Mouse (Mus musculus) midbrain, embryonic 12.5 days (tissue): ENCODE measurements around the gene Slco2a1. TPM values are rescaled to one million over a fixed set of nuclear protein-coding genes. Genes with fewer than 3 reads are reported as not detected.

Experiments used
- ATAC-seq: fragments of 200-750 bp; cut with Nextera tagmentation; 2 replicates; pipeline ENCODE4 v1.8.0; 2017; ENCODE audit warnings: low read depth, moderate TSS enrichment, moderate library complexity; ENCODE audit not compliant: low FRiP score
- H3K27ac ChIP-seq: fragments of 300-500 bp; sonication (generic); replicated peaks from 2 replicates; pipeline ENCODE4 v1.5.1; 2016; ENCODE audit warnings: mild to moderate bottlenecking
- H3K27me3 ChIP-seq: fragments of 300-500 bp; sonication (generic); 2 replicates; pipeline ENCODE4 v1.6.1; 2016; ENCODE audit warnings: mild to moderate bottlenecking
- H3K36me3 ChIP-seq: fragments of 300-500 bp; sonication (generic); 2 replicates; pipeline ENCODE4 v1.6.1; 2016
- H3K4me1 ChIP-seq: fragments of 300-500 bp; sonication (generic); 2 replicates; pipeline ENCODE4 v1.6.1; 2016
- H3K4me2 ChIP-seq: fragments of 300-500 bp; sonication (generic); replicated peaks from 2 replicates; pipeline ENCODE4 v1.6.1; 2016; ENCODE audit warnings: mild to moderate bottlenecking, moderate library complexity
- H3K4me3 ChIP-seq: fragments of 300-500 bp; sonication (generic); 2 replicates; pipeline ENCODE4 v1.5.1; 2016; ENCODE audit warnings: mild to moderate bottlenecking
- H3K9ac ChIP-seq: fragments of 300-500 bp; sonication (generic); replicated peaks from 2 replicates; pipeline ENCODE4 v1.6.1; 2016; ENCODE audit warnings: mild to moderate bottlenecking, moderate library complexity
- H3K9me3 ChIP-seq: fragments of 300-500 bp; sonication (generic); 2 replicates; pipeline ENCODE4 v1.6.1; 2016; ENCODE audit warnings: mild to moderate bottlenecking
- WGBS: fragments of 180-500 bp; shearing (Covaris S2); methylation state at CpG from one replicate; pipeline ENCODE4 v1.1.7; 2016; 5-methylcytosine and 5-hydroxymethylcytosine counted together
- polyA plus RNA-seq: library from polyadenylated mRNA; unstranded; fragments of >200 nt; fragmentation: Nextera tagmentation; extraction: Ambion mirVana; gene quantifications from 2 replicates; pipeline ENCODE4 v1.2.1, GENCODE M21; 2016

Slco2a1 gene
- polyA plus RNA-seq, 1 experiment from 2014 or later, result 0.79 TPM

DNA sequence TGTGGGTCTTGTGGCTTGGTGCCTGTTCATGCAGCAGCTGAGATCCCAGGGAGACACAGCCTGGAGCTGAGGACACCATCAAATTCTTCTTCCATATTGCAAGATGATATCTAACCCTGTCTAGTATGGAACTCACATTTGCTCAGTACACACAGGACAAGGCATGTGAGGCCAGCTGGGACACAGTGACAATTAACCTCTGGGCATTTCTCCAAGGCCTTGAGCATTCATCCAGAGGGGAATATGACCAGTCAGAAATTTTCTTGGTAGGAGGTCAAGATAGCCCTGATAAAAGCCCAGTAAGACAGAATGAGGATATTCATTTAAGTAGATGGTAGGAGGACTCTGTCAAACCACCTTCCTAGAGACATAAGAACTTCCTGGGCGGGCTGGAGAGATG lies 56.9 kb downstream of the Slco2a1 start:
- no peak overlapping the region for H3K27ac ChIP-seq
- H3K36me3 ChIP-seq, result no peaks in the 10 kb centered on the region
- no peak overlapping the region for H3K9ac ChIP-seq
- no peaks in the 10 kb centered on the region for H3K9me3 ChIP-seq
- ATAC-seq, result no peak
- no peaks in the 10 kb centered on the region for H3K27me3 ChIP-seq
- H3K4me2 ChIP-seq, result no peak overlapping the region
- H3K4me3 ChIP-seq, result no peak overlapping the region
- no peaks in the 10 kb centered on the region for H3K4me1 ChIP-seq
- WGBS, result 63% methylated on average over 1 of the region's 1 CpGs

DNA sequence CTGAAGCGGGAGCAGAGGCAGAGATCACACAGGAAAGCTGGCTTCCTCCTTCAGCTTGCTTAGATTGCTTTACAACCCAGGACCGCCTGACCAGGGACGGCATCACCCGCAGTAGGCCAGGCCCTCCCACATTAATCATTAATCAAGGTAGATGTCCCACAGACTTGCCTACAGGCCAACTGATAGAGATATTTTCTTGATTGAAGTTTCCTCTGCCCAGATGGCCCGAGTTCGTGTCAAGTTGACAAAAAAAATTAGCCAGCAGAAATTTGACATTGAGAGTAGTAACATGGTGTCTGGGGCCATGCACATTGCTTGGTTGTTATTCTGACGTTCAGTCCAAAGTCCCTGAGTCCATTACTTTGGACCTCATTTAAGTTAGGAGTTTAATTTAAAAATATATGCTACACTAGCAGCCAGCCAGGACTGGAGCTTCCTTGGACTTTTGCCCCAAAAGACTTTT lies 60.6 kb downstream of the Slco2a1 start:
- Histone ChIP-seq H3K27me3 (no peaks in the 10 kb centered on the region), H3K4me2 (no peak overlapping the region), H3K9me3 (no peaks in the 10 kb centered on the region), H3K4me3 (no peak overlapping the region), H3K36me3 (no peaks in the 10 kb centered on the region), H3K4me1 (no peaks in the 10 kb centered on the region), H3K27ac (no peak overlapping the region), H3K9ac (no peak overlapping the region)
- 91% methylated on average over 7 of the region's 7 CpGs for WGBS
- ATAC-seq, result no peak

DNA sequence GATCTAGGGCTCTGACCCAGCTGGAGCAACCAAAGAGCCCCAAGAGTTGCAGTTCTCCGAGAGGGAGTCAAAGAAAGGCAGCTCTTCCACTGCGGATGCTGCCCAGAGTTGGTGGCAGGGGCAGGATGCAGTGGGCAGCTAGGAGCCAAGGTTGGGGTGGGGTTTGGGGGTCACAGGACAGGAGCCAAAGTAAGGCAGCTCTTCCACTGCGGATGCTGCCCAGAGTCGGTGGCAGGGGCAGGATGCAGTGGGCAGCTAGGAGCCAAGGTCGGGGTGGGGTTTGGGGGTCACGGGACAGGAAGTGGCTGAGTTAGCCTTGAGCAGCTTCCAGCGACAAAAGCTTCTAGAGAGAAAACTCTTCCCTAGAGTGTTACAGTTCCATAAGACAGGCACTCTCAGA lies 65.3 kb downstream of the Slco2a1 start:
- Histone ChIP-seq H3K9ac (no peak overlapping the region), H3K4me3 (no peak overlapping the region), H3K4me2 (no peak overlapping the region), H3K27me3 (no peaks in the 10 kb centered on the region), H3K27ac (no peak overlapping the region), H3K4me1 (peaks cover 4% of the 10 kb centered on the region; the same call in 1 of the 2 replicates), H3K36me3 (no peaks in the 10 kb centered on the region), H3K9me3 (no peaks in the 10 kb centered on the region)
- ATAC-seq, result no peak
- 83% methylated on average over 7 of the region's 7 CpGs for WGBS

DNA sequence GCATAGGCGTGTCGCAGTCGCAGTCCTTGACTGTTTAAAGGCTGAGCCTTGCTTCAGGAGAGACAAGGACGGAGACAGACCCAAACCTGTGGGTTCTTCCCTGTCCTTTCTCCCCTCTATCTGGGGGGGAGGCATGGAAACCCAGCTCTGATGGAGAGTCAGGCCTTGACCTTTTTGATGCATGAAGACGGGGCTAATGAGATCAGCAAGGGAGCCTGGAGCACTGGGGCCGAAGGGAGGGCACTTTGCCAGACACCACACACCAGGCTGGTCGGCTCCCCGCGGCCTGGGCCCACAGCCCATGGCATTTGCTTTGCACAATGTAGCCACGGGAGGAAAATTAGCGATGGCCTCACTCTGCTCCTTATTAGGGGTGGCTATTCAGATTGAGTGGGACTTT lies 66.5 kb downstream of the Slco2a1 start:
- Histone ChIP-seq H3K4me2 (no peak overlapping the region), H3K9me3 (no peaks in the 10 kb centered on the region), H3K9ac (no peak overlapping the region), H3K27ac (no peak overlapping the region), H3K27me3 (no peaks in the 10 kb centered on the region), H3K36me3 (no peaks in the 10 kb centered on the region), H3K4me3 (no peak overlapping the region), H3K4me1 (peaks cover 4% of the 10 kb centered on the region; the same call in 1 of the 2 replicates)
- no peak for ATAC-seq
- 70% methylated on average over 11 of the region's 11 CpGs for WGBS

- no peak overlapping the region for H3K4me3 ChIP-seq
- WGBS, result 92% methylated on average over 5 of the region's 5 CpGs
- no peaks in the 10 kb centered on the region for H3K36me3 ChIP-seq
- no peak overlapping the region for H3K4me2 ChIP-seq
- no peak overlapping the region for H3K9ac ChIP-seq
- peaks cover 4% of the 10 kb centered on the region; the same call in 1 of the 2 replicates for H3K4me1 ChIP-seq
- H3K9me3 ChIP-seq, result no peaks in the 10 kb centered on the region
- ATAC-seq, result no peak
- H3K27ac ChIP-seq, result no peak overlapping the region
- H3K27me3 ChIP-seq, result no peaks in the 10 kb centered on the region
Observed at GRCm38 (mm10) chr9:103056164-103056563, 67.7 kb downstream of the Slco2a1 start.

DNA sequence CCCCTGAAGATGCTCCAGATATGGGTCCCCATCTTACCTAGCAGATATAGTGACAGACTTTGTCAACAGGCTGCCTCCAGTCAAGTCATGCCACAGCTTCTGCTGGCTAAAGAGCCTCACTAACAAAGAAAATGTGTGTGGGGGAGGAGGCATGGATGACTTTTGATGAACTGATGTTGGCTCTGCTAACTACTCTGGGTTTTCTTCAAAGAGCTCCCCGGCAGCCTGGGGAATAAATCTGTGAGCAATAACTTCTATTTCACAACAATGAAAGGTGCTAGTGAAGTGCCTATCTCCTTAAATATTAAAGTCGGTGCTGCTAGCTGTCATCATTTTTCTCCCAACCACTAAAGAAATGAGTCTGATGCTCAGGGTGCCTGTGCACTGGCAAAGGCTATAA lies 72.0 kb downstream of the Slco2a1 start:
- H3K36me3 ChIP-seq, result no peaks in the 10 kb centered on the region
- WGBS, result 83% methylated on average over 2 of the region's 2 CpGs
- no peaks in the 10 kb centered on the region for H3K9me3 ChIP-seq
- ATAC-seq, result no peak
- no peak overlapping the region for H3K27ac ChIP-seq
- no peak overlapping the region for H3K4me2 ChIP-seq
- no peak overlapping the region for H3K9ac ChIP-seq
- no peak overlapping the region for H3K4me3 ChIP-seq
- no peaks in the 10 kb centered on the region for H3K27me3 ChIP-seq
- no peaks in the 10 kb centered on the region for H3K4me1 ChIP-seq

- no peak for ATAC-seq
- Histone ChIP-seq H3K9me3 (no peaks in the 10 kb centered on the region), H3K4me2 (no peak overlapping the region), H3K4me3 (no peak overlapping the region), H3K9ac (no peak overlapping the region), H3K4me1 (no peaks in the 10 kb centered on the region), H3K27ac (no peak overlapping the region), H3K36me3 (no peaks in the 10 kb centered on the region), H3K27me3 (no peaks in the 10 kb centered on the region)
- WGBS, result 79% methylated on average over 5 of the region's 5 CpGs
Observed at GRCm38 (mm10) chr9:103061471-103062053, 73.0 kb downstream of the Slco2a1 start.

DNA sequence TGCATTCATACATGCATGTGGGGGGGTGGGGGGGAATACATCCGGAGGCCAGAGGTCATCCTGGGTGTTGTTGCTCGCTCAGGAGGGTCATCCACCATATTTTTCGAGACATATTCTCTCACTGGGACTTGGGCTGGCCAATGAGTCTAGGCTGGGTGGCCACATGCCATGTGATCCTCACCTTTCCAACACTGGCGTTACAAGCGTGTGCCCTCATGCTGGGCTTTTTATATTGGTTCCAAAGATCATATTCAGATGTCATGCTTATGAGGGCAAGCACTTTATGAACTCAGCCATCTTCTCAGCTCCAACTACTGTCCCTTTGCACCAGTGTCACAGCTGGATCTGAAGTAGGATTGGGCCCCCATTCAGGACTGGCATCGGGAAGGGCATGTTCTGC lies 75.1 kb downstream of the Slco2a1 start:
- Histone ChIP-seq H3K4me1 (no peaks in the 10 kb centered on the region), H3K36me3 (no peaks in the 10 kb centered on the region), H3K27me3 (no peaks in the 10 kb centered on the region), H3K4me2 (no peak overlapping the region), H3K9me3 (no peaks in the 10 kb centered on the region), H3K9ac (no peak overlapping the region), H3K4me3 (no peak overlapping the region), H3K27ac (no peak overlapping the region)
- WGBS, result 90% methylated on average over 6 of the region's 6 CpGs
- no peak for ATAC-seq

GRCm38 (mm10) chr9:103066845-103067244 lies 78.3 kb downstream of the Slco2a1 start:
- WGBS, result 78% methylated on average over 8 of the region's 8 CpGs
- no peak overlapping the region for H3K9ac ChIP-seq
- no peaks in the 10 kb centered on the region for H3K9me3 ChIP-seq
- ATAC-seq, result no peak
- H3K36me3 ChIP-seq, result no peaks in the 10 kb centered on the region
- H3K4me2 ChIP-seq, result no peak overlapping the region
- H3K27ac ChIP-seq, result no peak overlapping the region
- no peaks in the 10 kb centered on the region for H3K27me3 ChIP-seq
- no peak overlapping the region for H3K4me3 ChIP-seq
- H3K4me1 ChIP-seq, result no peaks in the 10 kb centered on the region

GRCm38 (mm10) chr9:103067651-103068050 lies 79.1 kb downstream of the Slco2a1 start:
- Histone ChIP-seq H3K4me3 (no peak overlapping the region), H3K9ac (no peak overlapping the region), H3K27me3 (no peaks in the 10 kb centered on the region), H3K27ac (no peak overlapping the region), H3K9me3 (no peaks in the 10 kb centered on the region), H3K4me2 (no peak overlapping the region), H3K4me1 (no peaks in the 10 kb centered on the region), H3K36me3 (no peaks in the 10 kb centered on the region)
- no peak for ATAC-seq
- WGBS, result 86% methylated on average over 11 of the region's 11 CpGs

GRCm38 (mm10) chr9:103068769-103069168 lies 80.3 kb downstream of the Slco2a1 start:
- H3K4me3 ChIP-seq, result no peak overlapping the region
- H3K27ac ChIP-seq, result no peak overlapping the region
- H3K9ac ChIP-seq, result no peak overlapping the region
- no peaks in the 10 kb centered on the region for H3K4me1 ChIP-seq
- no peaks in the 10 kb centered on the region for H3K27me3 ChIP-seq
- WGBS, result 90% methylated on average over 8 of the region's 8 CpGs
- no peaks in the 10 kb centered on the region for H3K36me3 ChIP-seq
- H3K4me2 ChIP-seq, result no peak overlapping the region
- ATAC-seq, result no peak
- H3K9me3 ChIP-seq, result no peaks in the 10 kb centered on the region

DNA sequence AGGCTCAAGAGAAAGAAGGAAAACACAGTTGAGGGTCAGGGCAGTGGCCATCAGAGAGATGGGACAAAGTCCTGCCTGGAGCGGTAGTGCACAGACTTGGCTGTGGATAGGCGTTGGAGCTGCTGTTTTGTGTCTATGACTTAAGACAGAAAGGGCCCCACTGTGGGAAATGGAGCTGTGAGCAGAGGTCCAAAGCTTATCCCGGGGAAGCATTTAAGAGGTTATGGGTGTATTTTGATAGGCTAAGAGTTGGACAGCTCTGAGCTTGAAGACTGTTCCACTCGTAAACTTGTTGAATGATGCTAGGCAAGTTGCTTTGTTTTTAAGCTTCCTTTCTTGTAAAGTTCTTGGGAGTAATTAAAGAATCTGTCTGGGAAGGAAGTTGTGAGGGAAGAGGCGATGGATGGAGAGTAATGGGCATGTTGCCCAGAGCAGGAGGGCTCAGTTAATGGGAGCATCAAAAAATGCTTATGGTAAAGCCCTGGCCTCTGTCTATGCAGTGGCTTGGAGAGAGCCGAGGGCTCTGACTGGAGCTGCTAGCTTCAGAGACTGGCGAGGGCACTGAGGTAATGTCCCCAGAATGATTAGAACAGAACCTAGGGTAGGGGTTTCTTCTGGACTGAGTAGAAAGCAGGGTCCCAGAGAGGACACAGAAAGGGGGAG lies 83.2 kb downstream of the Slco2a1 start:
- H3K4me2 ChIP-seq, result no peak overlapping the region
- no peaks in the 10 kb centered on the region for H3K9me3 ChIP-seq
- H3K36me3 ChIP-seq, result no peaks in the 10 kb centered on the region
- no peak overlapping the region for H3K9ac ChIP-seq
- H3K4me1 ChIP-seq, result no peaks in the 10 kb centered on the region
- WGBS, result 90% methylated on average over 7 of the region's 7 CpGs
- H3K4me3 ChIP-seq, result no peak overlapping the region
- H3K27me3 ChIP-seq, result no peaks in the 10 kb centered on the region
- H3K27ac ChIP-seq, result no peak overlapping the region
- ATAC-seq, result no peak

- ATAC-seq, result no peak
- no peaks in the 10 kb centered on the region for H3K27me3 ChIP-seq
- H3K9ac ChIP-seq, result no peak overlapping the region
- no peak overlapping the region for H3K27ac ChIP-seq
- H3K9me3 ChIP-seq, result no peaks in the 10 kb centered on the region
- H3K4me2 ChIP-seq, result no peak overlapping the region
- H3K4me1 ChIP-seq, result no peaks in the 10 kb centered on the region
- WGBS, result 92% methylated on average over 6 of the region's 6 CpGs
- H3K36me3 ChIP-seq, result no peaks in the 10 kb centered on the region
- H3K4me3 ChIP-seq, result no peak overlapping the region
Observed at GRCm38 (mm10) chr9:103072204-103072599, 83.7 kb downstream of the Slco2a1 start.
